Mouse (Mus musculus) stomach, postnatal 0 days (tissue): ENCODE measurements around the gene Sh2d4b. TPM values are rescaled to one million over a fixed set of nuclear protein-coding genes. Genes with fewer than 3 reads are reported as not detected.

Experiments
- ATAC-seq: fragments of 200-750 bp; cut with Nextera tagmentation; 2 replicates; pipeline ENCODE4 v1.8.0; 2017; ENCODE audit not compliant: low FRiP score, low TSS enrichment
- DNase-seq: peaks from one replicate; pipeline ENCODE4 v3.0.0-alpha.2; 2016; ENCODE audit warnings: low spot score
- H3K27ac ChIP-seq: fragments of 300-500 bp; sonication (generic); replicated peaks from 2 replicates; pipeline ENCODE4 v1.5.1; 2014; ENCODE audit warnings: mild to moderate bottlenecking, control low read depth
- H3K27me3 ChIP-seq: fragments of 300-500 bp; sonication (generic); 2 replicates; pipeline ENCODE4 v1.6.1; 2014; ENCODE audit warnings: low read length; ENCODE audit not compliant: control insufficient read depth, insufficient read depth
- H3K36me3 ChIP-seq: fragments of 300-500 bp; sonication (generic); 2 replicates; pipeline ENCODE4 v1.6.1; 2014; ENCODE audit warnings: low read length, mixed read lengths; ENCODE audit not compliant: control insufficient read depth, insufficient read depth
- H3K4me1 ChIP-seq: fragments of 300-500 bp; sonication (generic); replicated peaks from 2 replicates; pipeline ENCODE4 v1.6.1; 2014; ENCODE audit warnings: antibody characterized with exemption; ENCODE audit not compliant: control insufficient read depth, insufficient read depth
- H3K4me2 ChIP-seq: fragments of 300-500 bp; sonication (generic); replicated peaks from 2 replicates; pipeline ENCODE4 v1.6.1; 2014; ENCODE audit warnings: low read depth, mild to moderate bottlenecking, control low read depth, moderate library complexity
- H3K4me3 ChIP-seq: fragments of 300-500 bp; sonication (generic); 2 replicates; pipeline ENCODE4 v1.5.1; 2014; ENCODE audit warnings: low read depth, low read length, control low read depth
- H3K9ac ChIP-seq: fragments of 300-500 bp; sonication (generic); 2 replicates; pipeline ENCODE4 v1.6.1; 2014; ENCODE audit warnings: mild to moderate bottlenecking, low read length, control low read depth, mixed read lengths
- H3K9me3 ChIP-seq: fragments of 300-500 bp; sonication (generic); 2 replicates; pipeline ENCODE4 v1.6.1; 2016; ENCODE audit warnings: low read length; ENCODE audit not compliant: control insufficient read depth
- CTCF ChIP-seq: IDR thresholded peaks from 2 replicates; pipeline ENCODE4 v1.5.1; 2016; ENCODE audit warnings: antibody characterized with exemption, low read depth, mild to moderate bottlenecking, moderate library complexity
- EP300 ChIP-seq: optimal IDR thresholded peaks from 2 replicates; pipeline ENCODE3; 2016; ENCODE audit warnings: antibody characterized with exemption
- WGBS: fragments of 180-500 bp; shearing (Covaris S2); extraction: QIAGEN DNeasy Blood & Tissue Kit; methylation state at CpG from one replicate; pipeline ENCODE4 v1.1.7; 2014; 5-methylcytosine and 5-hydroxymethylcytosine counted together
- polyA plus RNA-seq: library from polyadenylated mRNA; unstranded; fragments of >200 nt; fragmentation: Nextera tagmentation; extraction: Ambion mirVana; gene quantifications from 2 replicates; pipeline ENCODE4 v1.2.1, GENCODE M21; 2015

The Sh2d4b gene
- polyA plus RNA-seq, 1 experiment from 2014 or later = 0.07 TPM

- ATAC-seq = no peak
- no peak for DNase-seq
- no peaks in the 10 kb centered on the region for H3K9me3 ChIP-seq
- H3K9ac ChIP-seq = no peak overlapping the region
- H3K36me3 ChIP-seq = no peaks in the 10 kb centered on the region
- WGBS = 84% methylated on average over 3 of the region's 3 CpGs
- no peaks in the 10 kb centered on the region for H3K4me1 ChIP-seq
- H3K27me3 ChIP-seq = no peaks in the 10 kb centered on the region
- H3K27ac ChIP-seq = no peak overlapping the region
- TF ChIP-seq EP300 = no peak
- TF ChIP-seq CTCF = no peak
- no peak overlapping the region for H3K4me2 ChIP-seq
- H3K4me3 ChIP-seq = no peak overlapping the region
These were observed 29.4 kb downstream of the Sh2d4b start for GRCm38 (mm10) chr14:40863659-40864058.

GRCm38 (mm10) chr14:40863022-40863421 is 30.0 kb downstream of the Sh2d4b start:
- Histone ChIP-seq H3K9me3 (no peaks in the 10 kb centered on the region), H3K27me3 (no peaks in the 10 kb centered on the region), H3K4me3 (no peak overlapping the region), H3K36me3 (no peaks in the 10 kb centered on the region), H3K4me2 (no peak overlapping the region), H3K27ac (no peak overlapping the region), H3K9ac (no peak overlapping the region), H3K4me1 (no peaks in the 10 kb centered on the region)
- TF ChIP-seq CTCF (peak; percentile 43), EP300 (no peak)
- ATAC-seq = no peak
- no peak for DNase-seq

- Histone ChIP-seq H3K9ac (no peak overlapping the region), H3K4me3 (no peak overlapping the region), H3K36me3 (no peaks in the 10 kb centered on the region), H3K27me3 (no peaks in the 10 kb centered on the region), H3K9me3 (no peaks in the 10 kb centered on the region), H3K4me2 (no peak overlapping the region), H3K27ac (no peak overlapping the region), H3K4me1 (no peaks in the 10 kb centered on the region)
- DNase-seq (no peak), ATAC-seq (no peak)
- TF ChIP-seq CTCF = no peak
- no peak for TF ChIP-seq EP300
- 57% methylated on average over 5 of the region's 5 CpGs for WGBS
These were observed 40.1 kb downstream of the Sh2d4b start for GRCm38 (mm10) chr14:40852978-40853377.

GRCm38 (mm10) chr14:40837397-40837796 is 55.7 kb downstream of the Sh2d4b start:
- TF ChIP-seq EP300 (no peak), CTCF (no peak)
- Histone ChIP-seq H3K4me2 (no peak overlapping the region), H3K36me3 (no peaks in the 10 kb centered on the region), H3K4me3 (no peak overlapping the region), H3K27ac (no peak overlapping the region), H3K9me3 (no peaks in the 10 kb centered on the region), H3K4me1 (no peaks in the 10 kb centered on the region), H3K27me3 (no peaks in the 10 kb centered on the region), H3K9ac (no peak overlapping the region)
- DNase-seq = no peak
- no peak for ATAC-seq

- 64% methylated on average over 9 of the region's 9 CpGs for WGBS
These were observed 62.6 kb downstream of the Sh2d4b start for GRCm38 (mm10) chr14:40830505-40830904.

GRCm38 (mm10) chr14:40830094-40830493 is 63.0 kb downstream of the Sh2d4b start:
- DNase-seq = no peak
- Histone ChIP-seq H3K9me3 (no peaks in the 10 kb centered on the region), H3K27ac (no peak overlapping the region), H3K9ac (no peak overlapping the region), H3K4me2 (no peak overlapping the region), H3K4me1 (no peaks in the 10 kb centered on the region), H3K36me3 (no peaks in the 10 kb centered on the region), H3K4me3 (no peak overlapping the region), H3K27me3 (no peaks in the 10 kb centered on the region)
- TF ChIP-seq EP300 = no peak
- TF ChIP-seq CTCF = no peak
- WGBS = 53% methylated on average over 11 of the region's 11 CpGs
- no peak for ATAC-seq

More at GRCm38 (mm10) chr14:40830505-40830904, 62.6 kb downstream of the Sh2d4b start:
- no peak for DNase-seq
- Histone ChIP-seq H3K36me3 (no peaks in the 10 kb centered on the region), H3K9ac (no peak overlapping the region), H3K4me1 (no peaks in the 10 kb centered on the region), H3K9me3 (no peaks in the 10 kb centered on the region), H3K4me2 (no peak overlapping the region), H3K27ac (no peak overlapping the region), H3K27me3 (no peaks in the 10 kb centered on the region), H3K4me3 (no peak overlapping the region)
- ATAC-seq = no peak
- TF ChIP-seq CTCF = no peak
- TF ChIP-seq EP300 = no peak
